Mouse (Mus musculus): ENCODE data around the gene Aar2. TPM values are rescaled to one million over a fixed set of nuclear protein-coding genes. Genes with fewer than 3 reads are reported as not detected.

The Aar2 gene
- total and polyA plus RNA-seq, 3 experiments = 28.2 to 34.1 TPM; not detected in 1

DNA sequence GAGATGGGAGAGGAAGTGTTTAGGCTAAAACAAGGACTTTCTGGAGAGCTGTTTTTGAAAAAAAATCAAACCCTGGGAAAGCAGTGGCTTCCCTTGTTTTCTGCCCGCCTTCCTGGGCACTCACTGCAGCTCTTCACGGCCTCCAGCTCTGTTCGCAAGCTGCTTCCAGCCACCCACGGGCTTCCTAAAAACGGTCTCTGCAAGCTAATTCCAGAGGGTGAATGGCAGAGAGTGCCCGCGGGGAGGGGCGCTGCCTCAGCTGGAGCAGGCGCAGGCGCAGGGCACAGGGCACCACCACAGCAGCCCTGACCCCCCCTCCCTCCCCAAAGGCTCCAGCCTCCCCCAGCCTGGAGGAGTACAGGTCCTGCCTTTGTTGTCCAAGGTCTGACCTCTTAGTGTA, 33.9 kb downstream of the Aar2 start:
- Histone ChIP-seq H3K9ac (ENCODE audit: control insufficient read depth, low read depth, low read length, poor library complexity, severe bottlenecking) (no peak overlapping the region), H3K4me1 (ENCODE audit: control insufficient read depth in 1 of 2, insufficient read depth in 2 of 2, low read length in 2 of 2) (no peaks in the 10 kb centered on the region), H3K9me3 (replicated peaks; ENCODE audit: insufficient read depth, low read length) (no peaks in the 10 kb centered on the region), H3K4me3 (ENCODE audit: control insufficient read depth in 1 of 2, insufficient read depth in 1 of 2, low read depth in 2 of 2, low read length in 2 of 2) (no peak overlapping the region), H3K79me2 (ENCODE audit: control insufficient read depth, insufficient read depth, low read length, poor library complexity) (no peaks in the 10 kb centered on the region), H3K27ac (ENCODE audit: control insufficient read depth, low read depth, low read length) (no peak overlapping the region), H3K27me3 (ENCODE audit: control insufficient read depth in 1 of 2, insufficient read depth in 2 of 2, low read length in 2 of 2) (peaks cover 0 to 8% of the 10 kb centered on the region in 2 experiments; a peak in 2 of 4 replicates), H3K36me3 (ENCODE audit: control insufficient read depth in 1 of 2, insufficient read depth in 2 of 2, low read length in 2 of 2) (no peaks in the 10 kb centered on the region)
- DNase-seq (ENCODE audit: low read depth, low spot score) = no peak
- TF ChIP-seq BHLHE40 (IDR thresholded peaks at IDR 0.05; ENCODE audit: borderline replicate concordance, low read depth, low read length) = no peak
- TF ChIP-seq UBTF (IDR thresholded peaks at IDR 0.05; ENCODE audit: borderline replicate concordance, insufficient read depth, low read depth, low read length) = no peak

GRCm38 (mm10) chr2:156582887-156583286, 35.5 kb downstream of the Aar2 start:
- Histone ChIP-seq H3K27ac (ENCODE audit: control insufficient read depth, low read depth, low read length) (no peak overlapping the region), H3K4me3 (ENCODE audit: control insufficient read depth in 1 of 2, insufficient read depth in 1 of 2, low read depth in 2 of 2, low read length in 2 of 2) (no peak overlapping the region), H3K9ac (ENCODE audit: control insufficient read depth, low read depth, low read length, poor library complexity, severe bottlenecking) (no peak overlapping the region), H3K9me3 (replicated peaks; ENCODE audit: insufficient read depth, low read length) (no peaks in the 10 kb centered on the region), H3K36me3 (ENCODE audit: control insufficient read depth in 1 of 2, insufficient read depth in 2 of 2, low read length in 2 of 2) (no peaks in the 10 kb centered on the region), H3K79me2 (ENCODE audit: control insufficient read depth, insufficient read depth, low read length, poor library complexity) (no peaks in the 10 kb centered on the region), H3K4me1 (ENCODE audit: control insufficient read depth in 1 of 2, insufficient read depth in 2 of 2, low read length in 2 of 2) (no peaks in the 10 kb centered on the region), H3K27me3 (ENCODE audit: control insufficient read depth in 1 of 2, insufficient read depth in 2 of 2, low read length in 2 of 2) (peaks cover 0 to 8% of the 10 kb centered on the region in 2 experiments; a peak in 2 of 4 replicates)
- peak; percentile 26 for DNase-seq (ENCODE audit: low read depth, low spot score)
- TF ChIP-seq POLR2A (IDR thresholded peaks at IDR 0.05; ENCODE audit: control insufficient read depth in 1 of 2, insufficient read depth in 1 of 2, low read depth in 1 of 2, low read length in 2 of 2, poor library complexity in 1 of 2) (no peak), USF1 (IDR thresholded peaks at IDR 0.05; ENCODE audit: low read depth, low read length) (no peak), ZNF384 (IDR thresholded peaks at IDR 0.05; ENCODE audit: low read depth, low read length) (no peak), ZC3H11A (IDR thresholded peaks at IDR 0.05; ENCODE audit: low read depth, low read length) (no peak), SIN3A (IDR thresholded peaks at IDR 0.05; ENCODE audit: low read length) (no peak), ETS1 (IDR thresholded peaks at IDR 0.05; ENCODE audit: low read depth, low read length) (no peak), HCFC1 (IDR thresholded peaks at IDR 0.05; ENCODE audit: low read depth, low read length) (no peak), TBP (IDR thresholded peaks at IDR 0.05; ENCODE audit: low read depth, low read length) (no peak), POLR2AphosphoS5 (IDR thresholded peaks at IDR 0.05; ENCODE audit: borderline replicate concordance, low read depth, low read length) (no peak), KAT2A (conservative IDR thresholded peaks at IDR 0.05; ENCODE audit: low read depth, low read length) (no peak)

- H3K4me3 ChIP-seq (ENCODE audit: control insufficient read depth in 1 of 2, insufficient read depth in 1 of 2, low read depth in 2 of 2, low read length in 2 of 2) = no peak overlapping the region
- no peaks in the 10 kb centered on the region for H3K36me3 ChIP-seq (ENCODE audit: control insufficient read depth in 1 of 2, insufficient read depth in 2 of 2, low read length in 2 of 2)
- no peaks in the 10 kb centered on the region for H3K4me1 ChIP-seq (ENCODE audit: control insufficient read depth in 1 of 2, insufficient read depth in 2 of 2, low read length in 2 of 2)
- TF ChIP-seq CHD2 (IDR thresholded peaks at IDR 0.05; ENCODE audit: low read length) = no peak
- no peak for TF ChIP-seq TBP (IDR thresholded peaks at IDR 0.05; ENCODE audit: low read depth, low read length)
- TF ChIP-seq GATA1 (IDR thresholded peaks at IDR 0.05; ENCODE audit: low read depth, low read length) = no peak
- TF ChIP-seq MAFK (IDR thresholded peaks at IDR 0.05; ENCODE audit: borderline replicate concordance, low read depth, low read length) = no peak
- no peak for TF ChIP-seq ELF1 (IDR thresholded peaks at IDR 0.05; ENCODE audit: low read depth, low read length)
- peak; percentile 35 for TF ChIP-seq RAD21 (IDR thresholded peaks at IDR 0.05; ENCODE audit: low read depth, low read length)
- TF ChIP-seq POLR2AphosphoS2 (IDR thresholded peaks at IDR 0.05; ENCODE audit: low read length) = no peak
- peak; percentile 29; the same call in 1 of the 2 replicates for TF ChIP-seq ZC3H11A (IDR thresholded peaks at IDR 0.05; ENCODE audit: low read depth, low read length)
- no peak for TF ChIP-seq POLR2A (IDR thresholded peaks at IDR 0.05; ENCODE audit: control insufficient read depth in 1 of 2, insufficient read depth in 1 of 2, low read depth in 1 of 2, low read length in 2 of 2, poor library complexity in 1 of 2)
- peak; percentile 9 to 63 (median 56); a peak in 4 of 6 replicates for TF ChIP-seq CTCF (IDR thresholded peaks at IDR 0.05 in 2 of 3, conservative IDR thresholded peaks at IDR 0.05 in 1 of 3; ENCODE audit: control insufficient read depth in 1 of 3, insufficient read depth in 1 of 3, low read depth in 2 of 3, low read length in 3 of 3, poor library complexity in 1 of 3, severe bottlenecking in 1 of 3)
- peak; percentile 74 for TF ChIP-seq SMC3 (IDR thresholded peaks at IDR 0.05; ENCODE audit: low read depth, low read length)
- peaks cover 0 to 8% of the 10 kb centered on the region in 2 experiments; a peak in 2 of 4 replicates for H3K27me3 ChIP-seq (ENCODE audit: control insufficient read depth in 1 of 2, insufficient read depth in 2 of 2, low read length in 2 of 2)
- no peak overlapping the region for H3K9ac ChIP-seq (ENCODE audit: control insufficient read depth, low read depth, low read length, poor library complexity, severe bottlenecking)
- no peak overlapping the region for H3K27ac ChIP-seq (ENCODE audit: control insufficient read depth, low read depth, low read length)
- H3K9me3 ChIP-seq (replicated peaks; ENCODE audit: insufficient read depth, low read length) = no peaks in the 10 kb centered on the region
- H3K79me2 ChIP-seq (ENCODE audit: control insufficient read depth, insufficient read depth, low read length, poor library complexity) = no peaks in the 10 kb centered on the region
- peak; percentile 18 for DNase-seq (ENCODE audit: low read depth, low spot score)
These were observed 36.9 kb downstream of the Aar2 start for GRCm38 (mm10) chr2:156584154-156584796.

Measured in MEL (cell line).